Mouse (Mus musculus): ENCODE measurements around the gene Lemd2. TPM values are rescaled to one million over a fixed set of nuclear protein-coding genes. Genes with fewer than 3 reads are reported as not detected.
A peak's percentile ranks its signal among the peaks of the same experiment; 100 is the strongest.

The Lemd2 gene
- total and polyA plus RNA-seq, 2 experiments from 2014 or later, result 20.6 to 85.7 TPM

DNA sequence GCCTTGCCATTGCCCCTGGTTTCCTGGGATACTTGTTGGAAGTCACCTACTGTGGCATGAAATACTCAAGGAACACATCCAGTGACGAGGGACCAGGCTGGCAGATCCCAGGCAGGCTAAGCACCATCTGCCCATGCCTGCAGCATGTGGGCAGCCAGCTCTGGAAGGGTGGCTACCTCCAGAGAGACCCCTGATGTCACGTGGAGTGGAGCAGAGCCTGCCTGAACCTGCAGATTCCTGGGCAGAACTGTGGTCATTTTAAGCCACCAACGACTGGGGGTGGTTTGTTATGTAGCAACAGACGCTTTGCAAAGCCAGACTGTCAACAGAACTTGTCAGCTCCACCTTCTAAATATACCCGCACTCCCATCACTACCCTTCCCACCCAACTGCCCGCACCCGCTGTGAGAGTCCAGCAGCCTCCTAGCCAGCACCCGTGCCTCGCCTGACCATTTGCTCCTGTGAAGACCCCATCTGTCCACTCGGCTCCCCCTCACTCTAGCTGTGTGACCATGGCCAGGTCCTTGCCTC lies 41.6 kb upstream of the Lemd2 start:
- ATAC-seq (ENCODE audit: low FRiP score) (no peak), DNase-seq (ENCODE audit: low spot score) (no peak)
- no peak overlapping the region for H3K27ac ChIP-seq (ENCODE audit: low read depth, low read length)
- H3K4me2 ChIP-seq (ENCODE audit: low read depth, low read length, poor library complexity, severe bottlenecking), result no peak overlapping the region
- WGBS, result 76% methylated on average over 10 of the region's 10 CpGs
- H3K36me3 ChIP-seq (ENCODE audit: insufficient read depth, low read length), result no peaks in the 10 kb centered on the region
- H3K9me3 ChIP-seq (ENCODE audit: low read length), result no peaks in the 10 kb centered on the region
- H3K4me1 ChIP-seq (ENCODE audit: insufficient read depth, low read length), result peaks cover 8% of the 10 kb centered on the region; the same call in 1 of the 2 replicates
- no peak overlapping the region for H3K4me3 ChIP-seq (ENCODE audit: low read depth, low read length)
- H3K27me3 ChIP-seq (ENCODE audit: insufficient read depth, low read length), result no peaks in the 10 kb centered on the region
- TF ChIP-seq CTCF (IDR thresholded peaks at IDR 0.05), result no peak
- H3K9ac ChIP-seq (replicated peaks; ENCODE audit: low read length, poor library complexity, severe bottlenecking), result no peak overlapping the region

DNA sequence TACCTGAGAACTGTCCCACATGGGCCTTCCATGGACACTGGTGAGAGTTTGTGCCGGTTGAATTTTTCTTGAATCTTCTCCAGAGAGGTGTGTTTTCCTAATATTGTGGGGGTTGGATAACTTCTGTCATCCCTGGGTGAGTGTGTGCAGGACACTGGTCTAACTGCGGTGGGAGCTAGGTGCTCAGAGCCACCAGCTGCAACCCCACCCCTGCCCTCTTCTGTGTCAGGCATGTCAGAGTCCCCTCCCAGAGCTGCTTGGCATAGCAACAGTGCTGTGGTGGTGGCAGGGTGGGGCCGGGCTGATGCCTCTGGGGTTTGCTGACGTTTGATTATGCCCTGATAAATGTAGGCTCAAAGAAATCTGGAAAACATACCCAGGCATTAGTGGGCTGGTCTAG lies 40.6 kb upstream of the Lemd2 start:
- Histone ChIP-seq H3K27me3 (ENCODE audit: insufficient read depth, low read length) (no peaks in the 10 kb centered on the region), H3K27ac (ENCODE audit: low read depth, low read length) (no peak overlapping the region), H3K4me2 (ENCODE audit: low read depth, low read length, poor library complexity, severe bottlenecking) (no peak overlapping the region), H3K9me3 (ENCODE audit: low read length) (no peaks in the 10 kb centered on the region), H3K9ac (replicated peaks; ENCODE audit: low read length, poor library complexity, severe bottlenecking) (no peak overlapping the region), H3K4me1 (ENCODE audit: insufficient read depth, low read length) (peaks cover 6% of the 10 kb centered on the region; the same call in 1 of the 2 replicates), H3K36me3 (ENCODE audit: insufficient read depth, low read length) (no peaks in the 10 kb centered on the region), H3K4me3 (ENCODE audit: low read depth, low read length) (no peak overlapping the region)
- ATAC-seq (ENCODE audit: low FRiP score) (no peak), DNase-seq (ENCODE audit: low spot score) (no peak)
- no peak for TF ChIP-seq CTCF (IDR thresholded peaks at IDR 0.05)
- WGBS, result 79% methylated on average over 4 of the region's 4 CpGs

DNA sequence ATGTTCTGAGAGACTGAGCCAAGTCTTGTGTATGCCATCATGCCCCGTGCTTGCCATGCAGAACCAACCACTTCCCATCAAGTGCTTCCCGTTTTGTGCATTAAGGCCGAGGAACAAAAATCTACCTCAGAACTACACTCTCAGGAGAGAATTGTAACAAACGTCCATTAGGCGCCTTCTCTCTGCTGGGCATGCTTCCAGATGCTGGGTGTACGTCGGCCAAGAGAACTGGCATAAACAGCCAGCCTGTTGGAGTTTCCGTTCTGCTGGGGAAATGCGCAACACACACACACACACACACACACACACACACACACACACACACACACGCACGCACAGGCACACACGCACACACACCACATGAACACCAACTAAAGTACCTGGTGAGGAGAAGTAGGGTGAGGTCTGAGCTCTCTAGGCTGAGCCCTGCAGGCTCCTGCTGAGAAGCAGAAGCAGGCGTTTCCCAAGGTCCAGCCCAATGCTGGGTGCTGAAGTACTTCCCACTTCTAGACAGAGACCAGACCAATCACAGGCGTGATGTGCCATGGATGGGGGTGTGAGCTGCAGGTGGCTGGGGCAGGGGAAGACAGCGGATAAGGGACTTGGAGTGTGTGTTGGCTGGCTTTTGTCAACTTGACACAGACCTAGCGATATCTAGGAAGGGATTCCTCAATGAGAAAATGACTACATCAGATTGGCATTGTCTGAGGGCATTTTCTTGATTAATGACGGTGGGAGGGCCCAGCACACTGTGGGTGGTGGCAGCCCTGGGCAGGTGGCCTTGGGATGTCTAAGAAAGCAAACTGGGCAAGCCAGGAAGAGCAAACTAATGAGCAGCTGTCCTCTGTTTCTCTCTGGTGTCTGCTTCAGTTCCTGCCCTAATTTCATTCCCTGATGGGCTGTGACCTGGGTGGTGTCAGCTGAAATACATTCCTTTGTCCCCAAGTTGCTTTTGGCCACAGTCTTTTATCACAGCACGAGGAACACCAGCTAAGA lies 38.2 kb upstream of the Lemd2 start:
- H3K4me3 ChIP-seq (ENCODE audit: low read depth, low read length), result no peak overlapping the region
- DNase-seq (ENCODE audit: low spot score) (peak; percentile 82), ATAC-seq (ENCODE audit: low FRiP score) (no peak)
- H3K4me2 ChIP-seq (ENCODE audit: low read depth, low read length, poor library complexity, severe bottlenecking), result no peak overlapping the region
- H3K27me3 ChIP-seq (ENCODE audit: insufficient read depth, low read length), result no peaks in the 10 kb centered on the region
- H3K27ac ChIP-seq (ENCODE audit: low read depth, low read length), result no peak overlapping the region
- TF ChIP-seq CTCF (IDR thresholded peaks at IDR 0.05), result no peak
- H3K36me3 ChIP-seq (ENCODE audit: insufficient read depth, low read length), result no peaks in the 10 kb centered on the region
- no peaks in the 10 kb centered on the region for H3K9me3 ChIP-seq (ENCODE audit: low read length)
- H3K4me1 ChIP-seq (ENCODE audit: insufficient read depth, low read length), result peaks cover 6% of the 10 kb centered on the region; the same call in 1 of the 2 replicates
- H3K9ac ChIP-seq (replicated peaks; ENCODE audit: low read length, poor library complexity, severe bottlenecking), result no peak overlapping the region
- 54% methylated on average over 18 of the region's 18 CpGs for WGBS

DNA sequence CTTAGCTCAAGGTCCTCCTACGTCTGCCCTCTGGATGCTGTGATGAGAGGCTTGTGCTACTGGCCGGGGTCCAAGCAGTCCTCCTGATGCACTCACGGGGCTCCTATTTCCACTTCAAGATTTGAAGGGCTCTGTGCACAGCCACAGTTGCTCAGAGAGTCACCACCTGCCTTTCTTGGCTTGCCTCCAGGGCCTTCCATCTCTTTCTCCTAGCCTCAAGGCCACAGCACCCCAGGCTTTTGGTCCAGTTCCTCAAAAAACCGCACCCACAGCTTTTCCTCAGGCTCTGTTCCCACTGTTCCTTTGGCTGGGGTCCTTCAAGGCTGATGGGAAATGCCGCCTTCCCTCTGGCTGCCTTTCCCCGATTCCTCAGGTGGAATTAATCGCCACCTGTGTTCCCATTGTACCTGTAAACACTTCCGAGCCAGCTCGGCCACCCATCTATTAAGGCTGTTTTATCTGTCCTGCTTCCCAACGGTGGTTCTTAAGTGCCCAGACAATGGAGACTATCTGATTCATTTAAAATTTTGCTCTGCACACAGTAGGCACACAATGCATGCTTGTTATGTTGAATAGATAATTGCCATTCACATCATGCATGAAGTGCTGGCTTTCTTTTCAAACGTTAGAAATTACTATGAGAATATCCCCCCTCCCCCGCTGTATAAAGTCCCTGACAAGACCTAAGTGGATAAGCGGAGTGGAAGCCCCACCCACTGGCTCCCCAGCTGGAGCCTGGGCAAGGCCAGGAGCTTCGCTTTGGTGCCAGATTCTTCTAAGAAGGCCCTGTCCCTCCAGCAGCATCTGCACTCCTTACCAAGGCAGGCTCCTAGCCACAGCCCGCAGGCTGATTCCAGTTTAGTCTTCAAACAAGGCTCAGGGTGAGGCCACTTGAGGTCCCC lies 36.5 kb upstream of the Lemd2 start:
- no peak overlapping the region for H3K4me3 ChIP-seq (ENCODE audit: low read depth, low read length)
- H3K9ac ChIP-seq (replicated peaks; ENCODE audit: low read length, poor library complexity, severe bottlenecking), result no peak overlapping the region
- no peak for TF ChIP-seq CTCF (IDR thresholded peaks at IDR 0.05)
- WGBS, result 34% methylated on average over 15 of the region's 15 CpGs
- H3K36me3 ChIP-seq (ENCODE audit: insufficient read depth, low read length), result no peaks in the 10 kb centered on the region
- no peak overlapping the region for H3K4me2 ChIP-seq (ENCODE audit: low read depth, low read length, poor library complexity, severe bottlenecking)
- DNase-seq (ENCODE audit: low spot score), result peak; percentile 89
- H3K9me3 ChIP-seq (ENCODE audit: low read length), result no peaks in the 10 kb centered on the region
- no peaks in the 10 kb centered on the region for H3K27me3 ChIP-seq (ENCODE audit: insufficient read depth, low read length)
- H3K27ac ChIP-seq (ENCODE audit: low read depth, low read length), result no peak overlapping the region
- H3K4me1 ChIP-seq (ENCODE audit: insufficient read depth, low read length), result peaks cover 6% of the 10 kb centered on the region; the same call in 1 of the 2 replicates
- no peak for ATAC-seq (ENCODE audit: low FRiP score)

DNA sequence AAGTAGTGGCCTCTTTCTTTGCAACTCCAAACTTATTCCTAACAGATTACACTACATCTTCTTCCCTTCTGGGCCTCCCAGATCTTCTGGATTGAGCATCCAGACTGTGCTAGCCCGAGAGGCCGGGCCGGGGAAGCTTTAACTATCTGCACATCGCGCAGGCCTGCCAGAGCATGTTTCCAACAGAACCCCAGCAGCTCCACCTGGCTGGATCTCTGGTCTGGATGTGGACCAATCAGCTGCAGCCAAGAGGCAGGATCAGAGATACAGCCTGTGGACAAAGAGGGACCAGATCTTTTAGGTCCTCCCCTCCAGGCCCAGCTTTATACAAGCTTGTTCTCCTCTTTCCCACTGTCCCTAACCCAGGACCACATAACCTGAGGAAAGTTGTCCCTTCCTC lies 35.7 kb upstream of the Lemd2 start:
- Histone ChIP-seq H3K27me3 (ENCODE audit: insufficient read depth, low read length) (no peaks in the 10 kb centered on the region), H3K4me3 (ENCODE audit: low read depth, low read length) (no peak overlapping the region), H3K4me1 (ENCODE audit: insufficient read depth, low read length) (peaks cover 6% of the 10 kb centered on the region; the same call in 1 of the 2 replicates), H3K9me3 (ENCODE audit: low read length) (no peaks in the 10 kb centered on the region), H3K9ac (replicated peaks; ENCODE audit: low read length, poor library complexity, severe bottlenecking) (no peak overlapping the region), H3K36me3 (ENCODE audit: insufficient read depth, low read length) (no peaks in the 10 kb centered on the region), H3K27ac (ENCODE audit: low read depth, low read length) (no peak overlapping the region), H3K4me2 (ENCODE audit: low read depth, low read length, poor library complexity, severe bottlenecking) (no peak overlapping the region)
- no peak for ATAC-seq (ENCODE audit: low FRiP score)
- 89% methylated on average over 5 of the region's 5 CpGs for WGBS
- DNase-seq (ENCODE audit: low spot score), result no peak
- no peak for TF ChIP-seq CTCF (IDR thresholded peaks at IDR 0.05)

All from midbrain, postnatal 0 days (tissue).